Mouse (Mus musculus) testis, postnatal 14 days (tissue): ENCODE measurements around the gene Pgp.
A peak's percentile ranks its signal among the peaks of the same experiment; 100 is the strongest.
"Not testable (repeated sequence)": the region's sequence is repeated elsewhere in the genome, so short reads cannot be mapped to it uniquely, and the experiment has no call there.

Source experiments
- DNase-seq: peaks from one replicate; pipeline ENCODE4 v3.0.0; 2021; ENCODE audit warnings: low spot score

Pgp gene

GRCm38 (mm10) chr17:24469910-24470602 lies at the start of gene Pgp, which contains the start of gene E4f1:
TSS of gene Pgp (plus strand) at chr17:24470392.
TSS of gene E4f1 (minus strand) at chr17:24470313.
- peak; percentile 99 for DNase-seq

DNA sequence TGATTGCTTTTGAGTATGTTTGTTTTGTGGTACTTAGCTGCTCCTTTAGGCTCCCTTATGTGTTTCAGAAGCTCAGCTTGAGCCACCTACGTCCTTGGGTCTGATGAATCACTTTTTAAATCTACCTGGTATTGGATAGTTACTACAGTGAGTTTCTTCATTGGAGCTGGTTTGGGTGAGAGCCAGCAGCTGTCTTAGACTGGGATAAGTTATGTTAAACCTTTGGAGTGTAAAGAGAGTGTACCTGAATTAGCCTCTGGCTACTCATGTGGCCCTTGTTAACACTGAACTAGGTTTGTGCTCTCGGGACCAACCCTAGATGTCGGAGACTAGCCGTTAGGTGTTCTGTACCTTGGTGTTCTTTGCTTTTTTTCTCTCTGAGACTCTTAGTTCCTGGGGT lies 47.1 kb upstream of the Pgp start:
- no peak for DNase-seq

DNA sequence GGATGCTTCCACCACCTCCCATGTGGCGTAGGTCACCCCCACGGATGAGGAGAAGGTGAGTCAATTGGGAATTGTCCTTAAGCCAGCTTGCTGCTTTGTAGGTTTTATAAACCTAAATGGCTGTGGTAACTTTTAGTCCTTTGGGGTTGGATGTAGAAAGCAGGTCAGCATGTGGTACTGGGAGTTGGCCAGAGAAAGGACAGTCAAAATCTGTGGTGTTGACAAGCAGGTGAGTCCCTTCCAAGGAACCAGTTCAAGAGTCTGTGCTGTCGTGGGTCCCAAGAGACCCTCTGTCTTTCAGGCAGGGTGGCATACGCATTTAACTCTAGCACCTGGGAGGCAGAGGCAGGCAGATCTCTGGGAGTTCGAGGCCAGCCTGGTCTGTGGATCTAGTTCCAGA lies 45.7 kb upstream of the Pgp start:
- DNase-seq, result no peak

DNA sequence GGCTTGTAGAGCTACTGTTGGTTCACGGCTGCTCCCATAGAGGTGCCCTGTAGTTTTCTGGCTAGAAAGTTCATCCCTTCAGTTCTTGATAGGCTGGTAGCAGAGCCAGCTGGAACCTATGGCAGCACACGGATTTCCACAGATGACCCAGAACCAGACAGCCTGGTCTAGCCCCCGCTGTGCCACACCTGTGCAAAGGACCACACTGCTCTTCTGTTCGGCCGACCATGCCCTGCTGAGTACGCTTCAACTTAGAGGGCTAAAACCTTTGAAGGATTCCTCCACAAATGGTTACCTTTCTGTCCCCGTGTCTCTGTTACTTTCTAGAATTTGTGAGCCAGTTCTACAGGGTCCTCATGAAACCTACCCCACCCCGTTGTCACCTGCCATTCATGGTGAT lies 44.9 kb upstream of the Pgp start:
- DNase-seq, result not testable (repeated sequence)

- DNase-seq, result no peak
Observed at GRCm38 (mm10) chr17:24425905-24426304, 44.3 kb upstream of the Pgp start.

- peak; percentile 95 for DNase-seq
Observed at GRCm38 (mm10) chr17:24426471-24427169, 43.6 kb upstream of the Pgp start, which contains the start of gene Eci1. TSS of gene Eci1 (plus strand) at chr17:24426641.

- no peak for DNase-seq
Observed at GRCm38 (mm10) chr17:24427170-24427557, 43.0 kb upstream of the Pgp start.

DNA sequence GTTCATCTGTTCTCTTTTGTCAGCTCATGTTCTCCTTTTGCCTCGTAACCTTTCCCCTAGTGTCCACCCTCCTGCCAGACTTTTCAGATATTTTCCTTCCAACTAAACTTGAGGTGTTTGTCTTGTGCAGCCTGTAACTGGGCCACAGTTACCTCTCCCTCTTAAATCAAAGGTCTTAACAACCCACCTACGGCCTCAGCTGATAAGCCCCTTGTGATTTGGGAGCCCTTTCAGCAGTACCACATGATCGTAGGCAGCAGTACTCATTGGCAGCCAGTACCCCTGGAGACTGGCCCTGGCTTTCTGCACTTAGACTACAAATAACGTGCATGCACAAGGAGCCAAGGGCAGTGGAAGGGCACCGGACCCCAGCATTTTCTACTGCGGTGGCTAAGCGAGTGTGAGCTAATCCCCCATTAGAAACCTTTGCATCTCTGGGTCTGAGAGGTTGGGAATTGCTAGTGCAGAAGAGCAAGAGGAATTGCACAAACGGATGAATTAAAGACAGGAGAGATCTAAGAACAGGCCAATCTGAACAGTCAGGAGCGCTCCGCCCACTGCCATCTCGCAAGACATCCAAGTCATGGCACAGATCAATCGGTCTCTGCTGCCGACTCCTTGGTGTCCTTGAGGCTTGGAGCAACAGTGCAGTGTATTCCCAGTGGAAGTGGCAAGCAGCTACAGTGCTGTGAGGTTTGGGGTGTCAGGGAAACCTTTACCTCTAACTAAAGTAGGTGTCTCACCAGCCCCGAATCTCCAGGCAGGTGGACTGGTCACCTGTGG lies 40.8 kb upstream of the Pgp start:
- DNase-seq, result no peak

DNA sequence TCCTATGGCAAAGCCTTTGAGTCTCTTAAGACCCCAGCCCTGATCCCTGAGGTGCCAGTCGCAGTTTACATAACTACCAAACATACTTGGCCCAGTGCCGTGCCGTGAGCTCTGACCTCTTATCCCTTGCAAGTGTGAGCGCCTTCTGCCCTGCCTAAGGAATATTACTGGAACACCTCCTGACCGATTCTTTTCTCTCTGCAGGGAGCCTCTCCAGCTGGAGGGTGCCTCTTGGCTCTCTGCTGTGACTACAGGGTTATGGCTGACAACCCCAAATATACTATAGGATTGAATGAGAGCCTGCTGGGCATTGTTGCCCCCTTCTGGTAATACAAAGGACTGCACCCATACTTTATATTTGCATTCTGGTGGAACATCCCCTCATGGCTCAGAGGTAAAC lies 33.2 kb upstream of the Pgp start:
- no peak for DNase-seq

DNA sequence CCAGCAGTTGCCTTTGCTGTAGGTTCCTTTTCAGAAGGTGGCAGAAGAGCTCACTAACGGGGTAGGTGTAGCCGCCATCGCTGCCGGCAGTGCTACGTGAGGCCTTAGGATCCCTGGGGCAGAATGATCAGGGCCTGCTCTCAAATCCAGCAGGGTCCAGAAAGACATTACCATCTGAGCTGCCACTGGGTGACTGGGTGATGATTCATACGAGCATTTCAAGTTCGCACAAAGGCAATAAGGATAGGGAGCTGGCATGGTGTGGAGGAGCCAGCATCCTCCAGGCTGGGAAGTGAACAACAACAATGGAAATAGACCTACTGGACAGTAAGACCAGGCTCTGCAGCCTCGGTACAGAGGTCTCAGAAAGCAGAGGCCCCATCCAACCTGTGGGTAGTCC lies 29.8 kb upstream of the Pgp start:
- DNase-seq, result peak; percentile 4

DNA sequence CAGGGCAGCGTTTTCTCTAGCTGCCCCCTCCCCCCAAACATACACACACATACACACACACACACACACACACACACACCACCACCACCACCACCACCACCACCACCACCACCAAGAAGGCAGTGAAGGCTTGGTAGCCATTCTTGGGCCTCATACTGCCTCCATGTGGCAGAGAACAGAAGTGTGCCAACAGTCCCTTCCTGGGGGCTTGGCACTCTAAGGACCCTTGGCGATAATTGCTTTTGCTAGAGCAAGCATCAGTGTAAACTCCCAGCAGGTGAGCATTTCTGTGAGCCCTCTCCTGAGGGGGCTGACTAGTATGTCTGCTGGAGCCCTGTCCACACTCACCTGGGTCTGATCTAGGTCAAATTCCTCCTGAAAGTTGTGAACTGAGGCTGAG lies 29.0 kb upstream of the Pgp start:
- no peak for DNase-seq

DNA sequence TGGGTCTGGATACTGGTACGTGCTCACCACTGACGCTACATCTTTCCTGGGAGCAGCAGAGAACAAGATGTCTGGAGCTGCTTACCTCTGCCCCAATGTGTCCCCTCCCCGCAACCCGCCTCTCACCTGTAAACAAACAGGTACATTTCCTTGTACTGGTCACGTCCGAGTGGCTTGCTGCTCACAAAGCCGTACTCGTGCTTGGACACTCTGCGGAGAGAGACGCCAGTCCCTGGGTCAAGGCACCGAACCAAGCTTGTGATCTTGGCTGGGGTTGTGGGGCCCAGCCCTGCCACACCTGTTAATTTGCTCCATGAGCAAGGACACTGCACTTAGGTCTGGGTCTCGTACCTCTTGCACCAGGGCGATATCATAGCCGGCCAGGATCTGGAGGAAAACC lies 28.1 kb upstream of the Pgp start:
- DNase-seq, result peak; percentile 38

- DNase-seq, result peak; percentile 22
Observed at GRCm38 (mm10) chr17:24442632-24443155, 27.5 kb upstream of the Pgp start, which contains the start of gene Dnase1l2. TSS of gene Dnase1l2 (minus strand) at chr17:24443105.

GRCm38 (mm10) chr17:24443409-24443808 lies 26.8 kb upstream of the Pgp start:
- peak; percentile 61 for DNase-seq

DNA sequence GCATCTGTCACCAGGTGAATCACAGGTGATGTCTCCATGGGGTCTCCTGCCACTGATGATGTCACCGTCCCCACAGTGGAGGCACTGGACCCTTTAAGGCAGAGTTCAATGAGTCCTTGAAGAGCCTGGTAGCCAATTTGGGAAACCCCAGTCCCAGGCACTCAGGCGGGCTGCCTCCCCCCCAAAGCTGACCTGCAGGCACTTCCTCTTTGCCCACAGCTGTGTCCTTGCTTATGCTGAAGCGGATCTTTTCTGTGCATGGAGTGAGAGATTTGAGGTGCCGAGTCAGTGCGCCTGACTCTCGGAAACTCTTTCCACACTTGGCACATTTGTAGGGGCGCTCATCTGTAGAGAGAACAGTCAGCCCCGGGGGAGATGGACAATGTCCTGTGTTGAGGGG lies 23.6 kb upstream of the Pgp start:
- DNase-seq, result no peak

DNA sequence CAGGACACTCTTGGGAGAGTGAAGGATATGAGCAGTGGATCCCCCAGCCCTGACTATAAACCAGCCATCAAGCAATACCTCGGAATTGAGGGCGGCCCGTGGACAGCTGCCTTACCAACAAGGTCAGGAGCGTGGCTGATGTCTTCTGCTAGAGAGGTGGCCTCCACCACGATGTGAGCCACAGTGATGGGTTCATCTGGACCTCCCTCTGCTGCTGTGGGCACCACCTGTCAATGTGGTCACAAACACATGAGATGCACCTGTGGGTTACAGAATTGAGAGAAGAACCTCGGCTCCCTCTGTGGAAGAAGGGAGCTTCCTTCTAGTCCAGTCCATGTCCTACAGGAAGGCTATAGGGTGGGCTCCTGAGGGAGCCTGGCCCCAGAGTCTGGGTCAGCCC lies 20.7 kb upstream of the Pgp start:
- no peak for DNase-seq

DNA sequence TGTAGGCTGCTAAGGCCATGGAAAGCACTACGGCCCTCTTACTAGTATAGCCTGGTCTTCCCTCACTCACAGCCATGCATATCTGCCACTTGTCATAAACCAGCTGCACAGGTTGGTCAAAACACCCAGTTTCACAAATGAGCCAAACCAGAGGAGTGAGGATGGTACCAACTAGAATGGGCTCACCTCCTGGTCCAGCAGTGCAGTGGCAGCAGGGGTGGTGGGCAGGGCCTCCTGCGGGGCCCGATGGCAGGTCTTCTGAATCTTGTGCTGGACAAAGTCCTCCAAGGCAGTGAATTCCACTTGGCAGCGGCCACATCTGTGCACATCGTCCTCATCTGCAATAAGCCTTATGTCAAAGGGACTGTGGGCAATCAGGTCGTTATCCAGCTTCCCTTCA lies 19.0 kb upstream of the Pgp start:
- DNase-seq, result no peak

- DNase-seq, result no peak
Observed at GRCm38 (mm10) chr17:24453372-24453771, 16.8 kb upstream of the Pgp start.

- no peak for DNase-seq
Observed at GRCm38 (mm10) chr17:24454218-24454755, 15.9 kb upstream of the Pgp start.

- DNase-seq, result peak; percentile 100
Observed at GRCm38 (mm10) chr17:24454756-24455522, 15.3 kb upstream of the Pgp start.

- DNase-seq, result not testable (repeated sequence)
Observed at GRCm38 (mm10) chr17:24455523-24456206, 14.5 kb upstream of the Pgp start.
